Mouse (Mus musculus): ENCODE measurements around the gene Gm20521. TPM values are rescaled to one million over a fixed set of nuclear protein-coding genes. Genes with fewer than 3 reads are reported as not detected.

Gene Gm20521
- polyA plus RNA-seq, 1 experiment from 2014 or later: not detected

DNA sequence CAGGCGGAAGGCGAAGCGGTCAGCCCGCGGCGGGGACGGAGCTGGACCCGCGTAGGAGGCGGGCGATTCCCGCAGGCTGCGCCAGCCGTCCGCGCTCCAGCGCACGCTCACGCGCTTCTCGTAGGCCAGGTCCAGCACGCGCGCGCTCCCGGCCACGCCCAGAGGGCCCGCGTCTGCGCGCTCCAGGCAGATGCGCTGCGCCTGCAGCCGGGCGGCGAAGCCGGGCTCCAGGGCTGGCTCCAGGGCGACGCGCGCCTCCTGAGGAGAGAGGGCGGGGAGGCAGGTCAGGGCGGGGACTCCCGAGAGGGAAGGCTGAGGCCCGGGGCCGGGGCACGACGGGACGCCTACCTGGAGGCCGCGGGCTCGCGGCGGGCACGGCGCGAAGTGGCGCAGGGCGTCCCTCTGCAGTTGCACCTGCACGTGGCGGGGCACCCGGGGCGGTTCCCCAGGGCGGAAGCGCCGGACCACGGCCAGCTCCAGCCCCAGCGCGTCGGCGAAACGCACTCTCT lies 6.6 kb upstream of the Gm20521 start:
- H3K27ac ChIP-seq (replicated peaks; ENCODE audit: low read depth, low read length): 0 out of 2 replicates have a peak overlapping the region, but pooled peaks have one; percentile 16
- H3K9me3 ChIP-seq (replicated peaks; ENCODE audit: control insufficient read depth, low read length): no peaks in the 10 kb centered on the region
- DNase-seq (ENCODE audit: low spot score) (peak; percentile 90), ATAC-seq (replicated peaks; ENCODE audit: insufficient number of reproducible peaks, low FRiP score, low TSS enrichment, low read depth) (peak; percentile 76)
- H3K27me3 ChIP-seq (ENCODE audit: control insufficient read depth, insufficient read depth, low read length): peaks cover 8% of the 10 kb centered on the region
- no peaks in the 10 kb centered on the region for H3K36me3 ChIP-seq (replicated peaks; ENCODE audit: control insufficient read depth, insufficient read depth, low read depth, low read length)
- peak overlapping the region; percentile 68 for H3K4me3 ChIP-seq (ENCODE audit: low read depth, low read length)
- H3K4me1 ChIP-seq (ENCODE audit: control insufficient read depth, insufficient read depth, low read length): peaks cover 4% of the 10 kb centered on the region; the same call in 1 of the 2 replicates
- peak overlapping the region; percentile 100 for H3K4me2 ChIP-seq (ENCODE audit: low read depth, low read length)
- H3K9ac ChIP-seq (replicated peaks; ENCODE audit: low read length): peak overlapping the region; percentile 78
- under 1% methylated on average over 65 of the region's 72 CpGs for WGBS

GRCm38 (mm10) chr14:54877048-54877715 lies 6.1 kb upstream of the Gm20521 start, which contains the start of gene Ppp1r3e:
Gene Ppp1r3e (minus strand): TSS chr14:54877550.
- under 1% methylated on average over 54 of the region's 61 CpGs for WGBS
- ATAC-seq (replicated peaks; ENCODE audit: insufficient number of reproducible peaks, low FRiP score, low TSS enrichment, low read depth): peak; percentile 69
- 0 out of 2 replicates have a peak within 1 kb of the TSS, but pooled peaks have one; percentile 16 for H3K27ac ChIP-seq (replicated peaks; ENCODE audit: low read depth, low read length)

GRCm38 (mm10) chr14:54884022-54884712 lies 926 bp downstream of the Gm20521 start:
- peak overlapping the region; percentile 76 for H3K4me2 ChIP-seq (ENCODE audit: low read depth, low read length)
- 27% methylated on average over 21 of the region's 21 CpGs for WGBS
- ATAC-seq (replicated peaks; ENCODE audit: insufficient number of reproducible peaks, low FRiP score, low TSS enrichment, low read depth): no peak
- H3K27ac ChIP-seq (replicated peaks; ENCODE audit: low read depth, low read length): peak overlapping the region; percentile 80; the same call in 1 of the 2 replicates
- H3K36me3 ChIP-seq (replicated peaks; ENCODE audit: control insufficient read depth, insufficient read depth, low read depth, low read length): no peaks in the 10 kb centered on the region
- no peaks in the 10 kb centered on the region for H3K27me3 ChIP-seq (ENCODE audit: control insufficient read depth, insufficient read depth, low read length)
- H3K4me1 ChIP-seq (ENCODE audit: control insufficient read depth, insufficient read depth, low read length): no peaks in the 10 kb centered on the region; the same call in 1 of the 2 replicates
- peak overlapping the region; percentile 57 for H3K4me3 ChIP-seq (ENCODE audit: low read depth, low read length)
- no peaks in the 10 kb centered on the region for H3K9me3 ChIP-seq (replicated peaks; ENCODE audit: control insufficient read depth, low read length)
- DNase-seq (ENCODE audit: low spot score): no peak
- H3K9ac ChIP-seq (replicated peaks; ENCODE audit: low read length): peak overlapping the region; percentile 67

More at GRCm38 (mm10) chr14:54877048-54877715, 6.1 kb upstream of the Gm20521 start, which contains the start of gene Ppp1r3e:
- Histone ChIP-seq H3K4me1 (ENCODE audit: control insufficient read depth, insufficient read depth, low read length) (peaks cover 4% of the 10 kb centered on the region; the same call in 1 of the 2 replicates), H3K36me3 (replicated peaks; ENCODE audit: control insufficient read depth, insufficient read depth, low read depth, low read length) (no peaks in the 10 kb centered on the region), H3K27me3 (ENCODE audit: control insufficient read depth, insufficient read depth, low read length) (peaks cover 8% of the 10 kb centered on the region), H3K9me3 (replicated peaks; ENCODE audit: control insufficient read depth, low read length) (no peaks in the 10 kb centered on the region), H3K9ac (replicated peaks; ENCODE audit: low read length) (peak within 1 kb of the TSS; percentile 78), H3K4me2 (ENCODE audit: low read depth, low read length) (peak within 1 kb of the TSS; percentile 100), H3K4me3 (ENCODE audit: low read depth, low read length) (peak within 1 kb of the TSS; percentile 68)
- DNase-seq (ENCODE audit: low spot score): peak; percentile 59

GRCm38 (mm10) chr14:54885309-54885708 lies 2.1 kb downstream of the Gm20521 start:
- 93% methylated on average over 11 of the region's 11 CpGs for WGBS
- H3K9ac ChIP-seq (replicated peaks; ENCODE audit: low read length): no peak overlapping the region
- H3K27me3 ChIP-seq (ENCODE audit: control insufficient read depth, insufficient read depth, low read length): no peaks in the 10 kb centered on the region
- H3K36me3 ChIP-seq (replicated peaks; ENCODE audit: control insufficient read depth, insufficient read depth, low read depth, low read length): no peaks in the 10 kb centered on the region
- no peak overlapping the region for H3K4me3 ChIP-seq (ENCODE audit: low read depth, low read length)
- DNase-seq (ENCODE audit: low spot score): no peak
- no peak overlapping the region for H3K27ac ChIP-seq (replicated peaks; ENCODE audit: low read depth, low read length)
- no peak for ATAC-seq (replicated peaks; ENCODE audit: insufficient number of reproducible peaks, low FRiP score, low TSS enrichment, low read depth)
- no peaks in the 10 kb centered on the region; the same call in 1 of the 2 replicates for H3K4me1 ChIP-seq (ENCODE audit: control insufficient read depth, insufficient read depth, low read length)
- H3K9me3 ChIP-seq (replicated peaks; ENCODE audit: control insufficient read depth, low read length): no peaks in the 10 kb centered on the region
- no peak overlapping the region for H3K4me2 ChIP-seq (ENCODE audit: low read depth, low read length)

DNA sequence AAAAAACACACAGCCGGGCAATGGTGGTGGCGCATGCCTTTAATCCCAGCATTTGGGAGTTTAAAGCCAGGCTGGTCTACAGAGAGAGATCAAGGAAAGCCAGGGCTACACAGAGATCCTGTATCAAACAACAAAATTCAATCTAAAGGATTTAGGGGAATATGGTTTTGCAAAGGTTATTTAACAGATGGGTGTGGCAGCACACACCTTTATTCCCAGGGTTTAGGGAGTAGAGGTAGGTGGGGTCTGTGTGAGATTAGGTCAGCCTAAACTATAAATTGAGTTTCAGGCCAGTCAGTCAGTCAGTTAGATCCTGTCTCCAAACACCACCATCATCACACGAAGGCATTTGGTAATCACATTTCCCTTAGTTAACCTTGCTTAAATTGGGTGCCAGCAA lies 9.0 kb downstream of the Gm20521 start, which contains the start of gene Pabpn1:
Gene Pabpn1 (plus strand): TSS at position 301 of the 400 bp plus-strand sequence.
- H3K4me2 ChIP-seq (ENCODE audit: low read depth, low read length): peak within 1 kb of the TSS; percentile 39
- H3K27ac ChIP-seq (replicated peaks; ENCODE audit: low read depth, low read length): peak within 1 kb of the TSS; percentile 41; the same call in 1 of the 2 replicates
- no peaks in the 10 kb centered on the region for H3K27me3 ChIP-seq (ENCODE audit: control insufficient read depth, insufficient read depth, low read length)
- H3K4me3 ChIP-seq (ENCODE audit: low read depth, low read length): peak within 1 kb of the TSS; percentile 36
- H3K9me3 ChIP-seq (replicated peaks; ENCODE audit: control insufficient read depth, low read length): no peaks in the 10 kb centered on the region
- WGBS: 92% methylated on average over 3 of the region's 3 CpGs
- DNase-seq (ENCODE audit: low spot score) (no peak), ATAC-seq (replicated peaks; ENCODE audit: insufficient number of reproducible peaks, low FRiP score, low TSS enrichment, low read depth) (no peak)
- peak within 1 kb of the TSS; percentile 25; the same call in 1 of the 2 replicates for H3K9ac ChIP-seq (replicated peaks; ENCODE audit: low read length)
- H3K4me1 ChIP-seq (ENCODE audit: control insufficient read depth, insufficient read depth, low read length): no peaks in the 10 kb centered on the region
- peaks cover 5% of the 10 kb centered on the region for H3K36me3 ChIP-seq (replicated peaks; ENCODE audit: control insufficient read depth, insufficient read depth, low read depth, low read length)

DNA sequence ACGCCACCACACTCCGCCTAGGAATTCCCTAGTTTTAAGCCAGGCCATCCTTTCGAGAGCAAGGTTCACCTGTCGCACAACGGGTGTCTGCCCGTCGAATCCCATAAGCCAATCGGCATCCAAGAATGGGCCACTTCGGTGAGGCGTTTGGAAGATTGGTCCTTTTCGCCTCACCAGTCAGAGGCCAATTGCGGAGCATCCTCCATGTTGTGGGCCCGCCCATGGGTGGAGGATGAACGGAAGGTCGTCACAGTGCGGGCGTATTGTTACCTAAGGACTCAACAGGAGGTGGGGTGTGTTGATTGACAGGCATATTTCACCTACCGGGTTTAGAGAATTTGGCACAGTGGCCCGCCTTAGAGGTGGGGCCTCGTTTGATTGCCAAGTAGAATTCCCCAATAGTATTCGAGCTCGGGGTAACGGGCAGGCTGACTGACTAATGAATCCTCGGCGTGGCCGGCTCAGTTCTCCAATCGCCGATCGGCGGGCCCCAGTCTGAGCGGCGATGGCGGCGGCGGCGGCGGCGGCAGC lies 10.5 kb downstream of the Gm20521 start:
- peak overlapping the region; percentile 96 for H3K27ac ChIP-seq (replicated peaks; ENCODE audit: low read depth, low read length)
- peak overlapping the region; percentile 100 for H3K9ac ChIP-seq (replicated peaks; ENCODE audit: low read length)
- peaks cover 6% of the 10 kb centered on the region for H3K36me3 ChIP-seq (replicated peaks; ENCODE audit: control insufficient read depth, insufficient read depth, low read depth, low read length)
- no peaks in the 10 kb centered on the region for H3K27me3 ChIP-seq (ENCODE audit: control insufficient read depth, insufficient read depth, low read length)
- peak overlapping the region; percentile 97 for H3K4me3 ChIP-seq (ENCODE audit: low read depth, low read length)
- no peaks in the 10 kb centered on the region for H3K4me1 ChIP-seq (ENCODE audit: control insufficient read depth, insufficient read depth, low read length)
- under 1% methylated on average over 32 of the region's 38 CpGs for WGBS
- ATAC-seq (replicated peaks; ENCODE audit: insufficient number of reproducible peaks, low FRiP score, low TSS enrichment, low read depth) (peak; percentile 99), DNase-seq (ENCODE audit: low spot score) (peak; percentile 99)
- peak overlapping the region; percentile 39 for H3K4me2 ChIP-seq (ENCODE audit: low read depth, low read length)
- no peaks in the 10 kb centered on the region for H3K9me3 ChIP-seq (replicated peaks; ENCODE audit: control insufficient read depth, low read length)

GRCm38 (mm10) chr14:54894296-54895151 lies 11.3 kb downstream of the Gm20521 start:
- DNase-seq (ENCODE audit: low spot score) (peak; percentile 48), ATAC-seq (replicated peaks; ENCODE audit: insufficient number of reproducible peaks, low FRiP score, low TSS enrichment, low read depth) (peak; percentile 58)
- no peaks in the 10 kb centered on the region for H3K4me1 ChIP-seq (ENCODE audit: control insufficient read depth, insufficient read depth, low read length)
- peak overlapping the region; percentile 59 for H3K4me2 ChIP-seq (ENCODE audit: low read depth, low read length)
- no peaks in the 10 kb centered on the region for H3K27me3 ChIP-seq (ENCODE audit: control insufficient read depth, insufficient read depth, low read length)
- H3K9ac ChIP-seq (replicated peaks; ENCODE audit: low read length): peak overlapping the region; percentile 100
- H3K27ac ChIP-seq (replicated peaks; ENCODE audit: low read depth, low read length): peak overlapping the region; percentile 96
- WGBS: under 1% methylated on average over 42 of the region's 54 CpGs
- peaks cover 6% of the 10 kb centered on the region for H3K36me3 ChIP-seq (replicated peaks; ENCODE audit: control insufficient read depth, insufficient read depth, low read depth, low read length)
- H3K9me3 ChIP-seq (replicated peaks; ENCODE audit: control insufficient read depth, low read length): no peaks in the 10 kb centered on the region
- H3K4me3 ChIP-seq (ENCODE audit: low read depth, low read length): peak overlapping the region; percentile 97

Measured in embryonic facial prominence, embryonic 11.5 days (tissue).